Mouse (Mus musculus) midbrain, embryonic 14.5 days (tissue): Measurements from ENCODE around the gene Grm3. TPM values are rescaled to one million over a fixed set of nuclear protein-coding genes. Genes with fewer than 3 reads are reported as not detected.
A peak's percentile ranks its signal among the peaks of the same experiment; 100 is the strongest.

Source experiments
- ATAC-seq: fragments of 200-750 bp; cut with Nextera tagmentation; 2 replicates; pipeline ENCODE4 v1.8.0; 2017; ENCODE audit warnings: moderate number of reproducible peaks, moderate library complexity; ENCODE audit not compliant: low FRiP score, low TSS enrichment
- DNase-seq: peaks from one replicate; pipeline ENCODE4 v3.0.0-alpha.2; 2015
- H3K27ac ChIP-seq: fragments of 300-500 bp; sonication (generic); replicated peaks from 2 replicates; pipeline ENCODE4 v1.5.1; 2014; ENCODE audit warnings: mild to moderate bottlenecking, low read depth, low read length, moderate library complexity
- H3K27me3 ChIP-seq: fragments of 300-500 bp; sonication (generic); 2 replicates; pipeline ENCODE4 v1.6.1; 2014; ENCODE audit warnings: low read length, control low read depth, mixed read lengths; ENCODE audit not compliant: control insufficient read depth, insufficient read depth
- H3K36me3 ChIP-seq: fragments of 300-500 bp; sonication (generic); 2 replicates; pipeline ENCODE4 v1.6.1; 2014; ENCODE audit warnings: low read length, control low read depth; ENCODE audit not compliant: control insufficient read depth, insufficient read depth
- H3K4me1 ChIP-seq: fragments of 300-500 bp; sonication (generic); 2 replicates; pipeline ENCODE4 v1.6.1; 2014; ENCODE audit warnings: mild to moderate bottlenecking, antibody characterized with exemption, low read length, control low read depth; ENCODE audit not compliant: control insufficient read depth, insufficient read depth
- H3K4me2 ChIP-seq: fragments of 300-500 bp; sonication (generic); 2 replicates; pipeline ENCODE4 v1.6.1; 2014; ENCODE audit warnings: mild to moderate bottlenecking, low read length, moderate library complexity
- H3K4me3 ChIP-seq: fragments of 300-500 bp; sonication (generic); replicated peaks from 2 replicates; pipeline ENCODE4 v1.5.1; 2014; ENCODE audit warnings: low read depth, low read length
- H3K9ac ChIP-seq: fragments of 300-500 bp; sonication (generic); replicated peaks from 2 replicates; pipeline ENCODE4 v1.6.1; 2014; ENCODE audit warnings: mild to moderate bottlenecking, low read length, moderate library complexity
- H3K9me3 ChIP-seq: fragments of 300-500 bp; sonication (generic); 2 replicates; pipeline ENCODE4 v1.6.1; 2016; ENCODE audit warnings: low read length, control low read depth, mixed read lengths; ENCODE audit not compliant: control insufficient read depth
- WGBS: fragments of 180-500 bp; shearing (Covaris S2); extraction: QIAGEN DNeasy Blood & Tissue Kit; methylation state at CpG from one replicate; pipeline ENCODE4 v1.1.7; 2014; 5-methylcytosine and 5-hydroxymethylcytosine counted together
- polyA plus RNA-seq: library from polyadenylated mRNA; unstranded; fragments of >200 nt; fragmentation: Nextera tagmentation; extraction: Ambion mirVana; gene quantifications from 2 replicates; pipeline ENCODE4 v1.2.1, GENCODE M21; 2014

Gene Grm3
- polyA plus RNA-seq, 1 experiment from 2014 or later = 34.9 TPM

GRCm38 (mm10) chr5:9707096-9707495 is 17.9 kb downstream of the Grm3 start:
- no peak for DNase-seq
- H3K4me2 ChIP-seq = no peak overlapping the region
- no peak overlapping the region for H3K27ac ChIP-seq
- 84% methylated on average over 1 of the region's 1 CpGs for WGBS
- peaks cover 3% of the 10 kb centered on the region; the same call in 1 of the 2 replicates for H3K4me1 ChIP-seq
- no peak for ATAC-seq
- no peaks in the 10 kb centered on the region for H3K9me3 ChIP-seq
- no peaks in the 10 kb centered on the region for H3K27me3 ChIP-seq
- H3K9ac ChIP-seq = no peak overlapping the region
- no peaks in the 10 kb centered on the region for H3K36me3 ChIP-seq
- H3K4me3 ChIP-seq = no peak overlapping the region

- WGBS = 15% methylated on average over 3 of the region's 3 CpGs
- Histone ChIP-seq H3K9ac (no peak overlapping the region), H3K4me3 (no peak overlapping the region), H3K4me1 (peaks cover 3% of the 10 kb centered on the region; the same call in 1 of the 2 replicates), H3K36me3 (no peaks in the 10 kb centered on the region), H3K27ac (no peak overlapping the region), H3K9me3 (peaks cover 2% of the 10 kb centered on the region; the same call in 1 of the 2 replicates), H3K4me2 (no peak overlapping the region), H3K27me3 (no peaks in the 10 kb centered on the region)
- peak; percentile 58 for DNase-seq
- peak; percentile 63 for ATAC-seq
Measured at GRCm38 (mm10) chr5:9703385-9704009, 21.5 kb downstream of the Grm3 start.

- no peaks in the 10 kb centered on the region for H3K27me3 ChIP-seq
- H3K4me3 ChIP-seq = no peak overlapping the region
- H3K36me3 ChIP-seq = no peaks in the 10 kb centered on the region
- peaks cover 2% of the 10 kb centered on the region; the same call in 1 of the 2 replicates for H3K9me3 ChIP-seq
- ATAC-seq (peak; percentile 58; the same call in 1 of the 2 replicates), DNase-seq (peak; percentile 48)
- peaks cover 3% of the 10 kb centered on the region; the same call in 1 of the 2 replicates for H3K4me1 ChIP-seq
- H3K4me2 ChIP-seq = no peak overlapping the region
- H3K27ac ChIP-seq = no peak overlapping the region
- H3K9ac ChIP-seq = no peak overlapping the region
- 2% methylated on average over 3 of the region's 3 CpGs for WGBS
Measured at GRCm38 (mm10) chr5:9702656-9703384, 22.1 kb downstream of the Grm3 start.

GRCm38 (mm10) chr5:9692333-9692732 is 32.6 kb downstream of the Grm3 start:
- no peaks in the 10 kb centered on the region for H3K27me3 ChIP-seq
- no peak overlapping the region for H3K4me2 ChIP-seq
- WGBS = 72% methylated on average over 1 of the region's 1 CpGs

GRCm38 (mm10) chr5:9690599-9691242 is 34.2 kb downstream of the Grm3 start:
- peaks cover 9% of the 10 kb centered on the region for H3K4me1 ChIP-seq
- no peak overlapping the region for H3K27ac ChIP-seq
- H3K9me3 ChIP-seq = no peaks in the 10 kb centered on the region
- ATAC-seq (peak; percentile 73), DNase-seq (peak; percentile 32)
- H3K4me3 ChIP-seq = no peak overlapping the region
- no peak overlapping the region for H3K9ac ChIP-seq
- H3K36me3 ChIP-seq = no peaks in the 10 kb centered on the region
- no peak overlapping the region for H3K4me2 ChIP-seq
- WGBS = 8% methylated on average over 3 of the region's 3 CpGs
- H3K27me3 ChIP-seq = no peaks in the 10 kb centered on the region

More at GRCm38 (mm10) chr5:9692333-9692732, 32.6 kb downstream of the Grm3 start:
- peaks cover 9% of the 10 kb centered on the region for H3K4me1 ChIP-seq
- H3K36me3 ChIP-seq = no peaks in the 10 kb centered on the region
- ATAC-seq (no peak), DNase-seq (no peak)
- no peak overlapping the region for H3K9ac ChIP-seq
- H3K4me3 ChIP-seq = no peak overlapping the region
- no peak overlapping the region for H3K27ac ChIP-seq
- H3K9me3 ChIP-seq = no peaks in the 10 kb centered on the region

GRCm38 (mm10) chr5:9690192-9690591 is 34.8 kb downstream of the Grm3 start:
- H3K36me3 ChIP-seq = no peaks in the 10 kb centered on the region
- 5% methylated on average over 1 of the region's 1 CpGs for WGBS
- no peak for DNase-seq

GRCm38 (mm10) chr5:9683204-9683603 is 41.8 kb downstream of the Grm3 start:
- Histone ChIP-seq H3K4me1 (no peaks in the 10 kb centered on the region), H3K4me3 (no peak overlapping the region), H3K9me3 (no peaks in the 10 kb centered on the region), H3K36me3 (no peaks in the 10 kb centered on the region), H3K27me3 (no peaks in the 10 kb centered on the region), H3K9ac (no peak overlapping the region), H3K27ac (no peak overlapping the region), H3K4me2 (no peak overlapping the region)
- DNase-seq = no peak
- WGBS = 51% methylated on average over 2 of the region's 2 CpGs
- no peak for ATAC-seq

More at GRCm38 (mm10) chr5:9690192-9690591, 34.8 kb downstream of the Grm3 start:
- no peak overlapping the region for H3K4me3 ChIP-seq
- H3K4me2 ChIP-seq = no peak overlapping the region
- H3K27me3 ChIP-seq = no peaks in the 10 kb centered on the region
- peaks cover 9% of the 10 kb centered on the region for H3K4me1 ChIP-seq
- no peak overlapping the region for H3K27ac ChIP-seq
- no peak overlapping the region for H3K9ac ChIP-seq
- peak; percentile 64; the same call in 1 of the 2 replicates for ATAC-seq
- no peaks in the 10 kb centered on the region for H3K9me3 ChIP-seq

GRCm38 (mm10) chr5:9669002-9669401 is 56.0 kb downstream of the Grm3 start:
- Histone ChIP-seq H3K9ac (no peak overlapping the region), H3K4me2 (no peak overlapping the region), H3K27ac (no peak overlapping the region), H3K4me1 (0 out of 2 replicates have a peak, but pooled peaks cover 2% of the 10 kb centered on the region), H3K27me3 (no peaks in the 10 kb centered on the region), H3K9me3 (no peaks in the 10 kb centered on the region), H3K36me3 (no peaks in the 10 kb centered on the region), H3K4me3 (no peak overlapping the region)
- WGBS = 89% methylated on average over 1 of the region's 1 CpGs
- no peak for ATAC-seq
- no peak for DNase-seq
